Mouse (Mus musculus) midbrain, postnatal 0 days (tissue): Measurements from ENCODE around the gene Dnlz. TPM values are rescaled to one million over a fixed set of nuclear protein-coding genes. Genes with fewer than 3 reads are reported as not detected.

Experiments
- ATAC-seq: fragments of 200-750 bp; cut with Nextera tagmentation; 2 replicates; pipeline ENCODE4 v1.8.0; 2017; ENCODE audit warnings: moderate number of reproducible peaks, mild to moderate bottlenecking, moderate TSS enrichment, moderate library complexity; ENCODE audit not compliant: low FRiP score
- DNase-seq: peaks from one replicate; pipeline ENCODE4 v3.0.0-alpha.2; 2015; ENCODE audit warnings: low spot score
- H3K27ac ChIP-seq: fragments of 300-500 bp; sonication (generic); 2 replicates; pipeline ENCODE4 v1.5.1; 2014; ENCODE audit warnings: low read depth, mild to moderate bottlenecking, low read length, mixed read lengths
- H3K27me3 ChIP-seq: fragments of 300-500 bp; sonication (generic); 2 replicates; pipeline ENCODE4 v1.6.1; 2014; ENCODE audit warnings: low read length, control low read depth, mixed read lengths; ENCODE audit not compliant: insufficient read depth
- H3K36me3 ChIP-seq: fragments of 300-500 bp; sonication (generic); 2 replicates; pipeline ENCODE4 v1.6.1; 2014; ENCODE audit warnings: low read length, control low read depth, mixed read lengths; ENCODE audit not compliant: insufficient read depth
- H3K4me1 ChIP-seq: fragments of 300-500 bp; sonication (generic); 2 replicates; pipeline ENCODE4 v1.6.1; 2014; ENCODE audit warnings: mild to moderate bottlenecking, control low read depth, antibody characterized with exemption, low read length, mixed read lengths; ENCODE audit not compliant: insufficient read depth
- H3K4me2 ChIP-seq: fragments of 300-500 bp; sonication (generic); 2 replicates; pipeline ENCODE4 v1.6.1; 2014; ENCODE audit warnings: low read depth, mild to moderate bottlenecking, low read length, mixed read lengths; ENCODE audit not compliant: poor library complexity, severe bottlenecking
- H3K4me3 ChIP-seq: fragments of 300-500 bp; sonication (generic); 2 replicates; pipeline ENCODE4 v1.5.1; 2014; ENCODE audit warnings: low read depth, mild to moderate bottlenecking, low read length, moderate library complexity
- H3K9ac ChIP-seq: fragments of 300-500 bp; sonication (generic); replicated peaks from 2 replicates; pipeline ENCODE4 v1.6.1; 2014; ENCODE audit warnings: mild to moderate bottlenecking, low read length, moderate library complexity, mixed read lengths; ENCODE audit not compliant: poor library complexity, severe bottlenecking
- H3K9me3 ChIP-seq: fragments of 300-500 bp; sonication (generic); 2 replicates; pipeline ENCODE4 v1.6.1; 2016; ENCODE audit warnings: low read length, control low read depth
- CTCF ChIP-seq: IDR thresholded peaks from 2 replicates; pipeline ENCODE4 v1.5.1; 2016; ENCODE audit warnings: antibody characterized with exemption, mild to moderate bottlenecking
- WGBS: fragments of 180-500 bp; shearing (Covaris S2); extraction: QIAGEN DNeasy Blood & Tissue Kit; methylation state at CpG from one replicate; pipeline ENCODE4 v1.1.7; 2014; 5-methylcytosine and 5-hydroxymethylcytosine counted together
- polyA plus RNA-seq: library from polyadenylated mRNA; unstranded; fragments of >200 nt; fragmentation: Nextera tagmentation; extraction: Ambion mirVana; gene quantifications from 2 replicates; pipeline ENCODE4 v1.2.1, GENCODE M21; 2015
- total RNA-seq: library from RNA; depleted of rRNA; stranded (reverse); fragments of >200 nt; gene quantifications from 2 replicates; pipeline ENCODE4 v1.2.3, GENCODE M21; 2014

Dnlz gene
- total and polyA plus RNA-seq, 2 experiments from 2014 or later, result 24.1 to 27.4 TPM

DNA sequence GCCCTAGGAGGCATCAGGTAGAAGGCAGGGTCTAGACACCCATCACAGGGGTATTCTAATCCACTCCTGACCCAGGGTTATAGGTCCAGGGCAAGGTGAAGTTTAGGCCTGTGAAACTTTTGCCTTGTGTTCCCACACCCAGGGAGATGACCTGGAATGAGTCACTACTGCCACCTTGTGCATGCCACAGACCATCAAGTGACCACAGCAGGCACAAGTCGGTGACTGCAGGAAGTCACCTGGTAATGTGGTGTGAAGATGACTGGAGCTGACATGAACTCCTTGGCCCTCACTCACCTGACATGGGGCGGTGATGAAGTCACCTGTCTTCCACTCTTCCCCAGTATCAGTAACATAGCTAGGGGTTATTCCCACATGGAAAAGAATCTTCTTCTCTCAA, 39.1 kb downstream of the Dnlz start:
- no peak overlapping the region for H3K4me3 ChIP-seq
- TF ChIP-seq CTCF, result peak; percentile 56
- H3K27ac ChIP-seq, result no peak overlapping the region
- ATAC-seq, result no peak
- H3K9ac ChIP-seq, result no peak overlapping the region
- peaks cover 14% of the 10 kb centered on the region for H3K4me1 ChIP-seq
- no peaks in the 10 kb centered on the region for H3K36me3 ChIP-seq
- no peak overlapping the region for H3K4me2 ChIP-seq
- no peaks in the 10 kb centered on the region for H3K9me3 ChIP-seq
- DNase-seq, result no peak
- 58% methylated on average over 2 of the region's 2 CpGs for WGBS
- no peaks in the 10 kb centered on the region for H3K27me3 ChIP-seq

DNA sequence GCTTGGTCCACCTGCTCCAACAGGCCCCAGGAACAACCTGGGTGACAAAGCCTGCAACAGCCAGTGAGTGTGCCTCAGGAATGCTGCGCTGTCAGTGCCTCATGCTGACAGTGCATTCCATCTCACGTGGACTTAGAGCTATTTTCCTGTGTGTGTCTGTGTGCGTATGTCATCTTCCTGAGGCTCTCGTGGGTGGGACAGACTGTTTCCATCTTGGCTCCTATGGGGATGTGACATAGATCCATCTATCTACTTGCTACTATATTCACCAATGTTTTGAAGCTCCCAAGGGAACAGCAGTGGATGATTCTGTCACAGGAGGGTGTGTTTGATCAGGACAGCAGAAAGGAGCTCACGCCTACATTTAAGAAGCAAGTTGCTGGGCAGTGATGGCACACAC, 40.0 kb downstream of the Dnlz start:
- Histone ChIP-seq H3K27ac (no peak overlapping the region), H3K4me1 (peaks cover 5% of the 10 kb centered on the region), H3K4me2 (no peak overlapping the region), H3K4me3 (no peak overlapping the region), H3K9ac (no peak overlapping the region), H3K27me3 (no peaks in the 10 kb centered on the region), H3K9me3 (no peaks in the 10 kb centered on the region), H3K36me3 (no peaks in the 10 kb centered on the region)
- WGBS, result 67% methylated on average over 5 of the region's 5 CpGs
- no peak for TF ChIP-seq CTCF
- DNase-seq, result no peak
- no peak for ATAC-seq

DNA sequence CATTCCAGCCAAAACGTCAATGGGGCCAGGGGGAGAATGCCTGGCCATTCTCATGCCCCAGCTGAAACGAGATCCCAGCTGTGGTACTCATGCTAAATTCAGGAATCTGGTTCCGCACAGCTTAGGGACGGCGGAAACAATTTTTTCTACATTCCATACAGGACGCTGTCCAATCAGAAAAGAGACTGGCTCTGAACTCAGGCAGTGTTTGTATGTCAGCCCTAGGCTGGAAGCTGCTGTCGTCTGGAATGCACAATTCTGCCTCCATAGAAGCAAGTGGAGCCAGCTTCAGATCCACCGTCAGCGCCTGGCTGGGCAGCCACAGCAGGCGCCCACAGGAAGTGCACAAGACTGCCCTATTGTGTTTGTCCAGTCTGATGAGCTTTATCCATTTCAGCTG, 42.2 kb downstream of the Dnlz start:
- H3K4me3 ChIP-seq, result no peak overlapping the region
- no peak overlapping the region for H3K4me2 ChIP-seq
- no peaks in the 10 kb centered on the region for H3K4me1 ChIP-seq
- no peaks in the 10 kb centered on the region for H3K27me3 ChIP-seq
- WGBS, result 12% methylated on average over 10 of the region's 10 CpGs
- no peak overlapping the region for H3K9ac ChIP-seq
- DNase-seq (peak; percentile 47), ATAC-seq (peak; percentile 67)
- H3K9me3 ChIP-seq, result no peaks in the 10 kb centered on the region
- no peaks in the 10 kb centered on the region for H3K36me3 ChIP-seq
- peak overlapping the region; percentile 1; the same call in 1 of the 2 replicates for H3K27ac ChIP-seq
- no peak for TF ChIP-seq CTCF

GRCm38 (mm10) chr2:26306702-26307101, 45.2 kb downstream of the Dnlz start:
- Histone ChIP-seq H3K4me3 (no peak overlapping the region), H3K4me2 (no peak overlapping the region), H3K9ac (no peak overlapping the region), H3K4me1 (no peaks in the 10 kb centered on the region), H3K9me3 (no peaks in the 10 kb centered on the region), H3K27ac (no peak overlapping the region), H3K27me3 (no peaks in the 10 kb centered on the region), H3K36me3 (no peaks in the 10 kb centered on the region)
- no peak for ATAC-seq
- TF ChIP-seq CTCF, result no peak
- WGBS, result 90% methylated on average over 3 of the region's 3 CpGs
- no peak for DNase-seq

DNA sequence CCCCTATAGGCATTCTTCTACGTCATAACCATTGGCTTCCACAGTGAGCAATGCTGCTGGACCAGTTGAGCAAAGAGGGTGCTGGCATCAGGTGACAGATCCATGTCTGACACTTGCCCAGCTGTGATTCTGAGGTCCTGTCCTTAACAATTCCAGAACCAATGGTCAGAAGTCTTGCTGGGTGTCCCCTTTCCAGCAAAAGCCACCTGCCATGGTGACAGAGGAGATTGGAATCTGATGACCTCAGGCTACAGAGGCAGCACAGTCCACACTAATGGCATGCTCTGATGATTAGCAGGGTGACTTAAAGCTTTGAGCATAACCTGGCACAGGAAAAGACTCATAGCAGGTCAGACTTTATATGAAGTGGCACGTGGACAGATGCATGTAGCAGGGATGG, 46.4 kb downstream of the Dnlz start:
- 67% methylated on average over 2 of the region's 2 CpGs for WGBS
- ATAC-seq (no peak), DNase-seq (no peak)
- no peaks in the 10 kb centered on the region for H3K36me3 ChIP-seq
- no peaks in the 10 kb centered on the region for H3K4me1 ChIP-seq
- H3K9ac ChIP-seq, result no peak overlapping the region
- H3K4me2 ChIP-seq, result no peak overlapping the region
- TF ChIP-seq CTCF, result no peak
- no peaks in the 10 kb centered on the region for H3K27me3 ChIP-seq
- H3K9me3 ChIP-seq, result no peaks in the 10 kb centered on the region
- no peak overlapping the region for H3K4me3 ChIP-seq
- H3K27ac ChIP-seq, result no peak overlapping the region

- H3K4me1 ChIP-seq, result peaks cover under 1% of the 10 kb centered on the region
- no peak overlapping the region for H3K4me2 ChIP-seq
- no peaks in the 10 kb centered on the region for H3K36me3 ChIP-seq
- H3K9me3 ChIP-seq, result no peaks in the 10 kb centered on the region
- WGBS, result 82% methylated on average over 1 of the region's 1 CpGs
- H3K27ac ChIP-seq, result no peak overlapping the region
- no peak overlapping the region for H3K9ac ChIP-seq
- no peak overlapping the region for H3K4me3 ChIP-seq
- no peak for DNase-seq
- ATAC-seq, result no peak
- TF ChIP-seq CTCF, result no peak
- H3K27me3 ChIP-seq, result no peaks in the 10 kb centered on the region
Measured at GRCm38 (mm10) chr2:26304711-26305110, 47.2 kb downstream of the Dnlz start.
